Mouse (Mus musculus) lung, postnatal 0 days (tissue): ENCODE data around the gene Tex9.

ENCODE experiments used
- CTCF ChIP-seq: IDR thresholded peaks from 2 replicates; pipeline ENCODE4 v1.5.1; 2016; ENCODE audit warnings: antibody characterized with exemption, mild to moderate bottlenecking
- EP300 ChIP-seq: IDR thresholded peaks from 2 replicates; pipeline ENCODE4 v1.6.1; 2016; ENCODE audit warnings: antibody characterized with exemption, mild to moderate bottlenecking, control low read depth

- TF ChIP-seq CTCF: no peak
- no peak for TF ChIP-seq EP300
These were observed 64.2 kb downstream of the Tex9 start for GRCm38 (mm10) chr9:72427861-72428260.
